Mouse (Mus musculus): ENCODE data around the gene Cgnl1. TPM values are rescaled to one million over a fixed set of nuclear protein-coding genes. Genes with fewer than 3 reads are reported as not detected.

Cgnl1 gene
- polyA plus RNA-seq, 1 experiment, result 3.9 TPM

DNA sequence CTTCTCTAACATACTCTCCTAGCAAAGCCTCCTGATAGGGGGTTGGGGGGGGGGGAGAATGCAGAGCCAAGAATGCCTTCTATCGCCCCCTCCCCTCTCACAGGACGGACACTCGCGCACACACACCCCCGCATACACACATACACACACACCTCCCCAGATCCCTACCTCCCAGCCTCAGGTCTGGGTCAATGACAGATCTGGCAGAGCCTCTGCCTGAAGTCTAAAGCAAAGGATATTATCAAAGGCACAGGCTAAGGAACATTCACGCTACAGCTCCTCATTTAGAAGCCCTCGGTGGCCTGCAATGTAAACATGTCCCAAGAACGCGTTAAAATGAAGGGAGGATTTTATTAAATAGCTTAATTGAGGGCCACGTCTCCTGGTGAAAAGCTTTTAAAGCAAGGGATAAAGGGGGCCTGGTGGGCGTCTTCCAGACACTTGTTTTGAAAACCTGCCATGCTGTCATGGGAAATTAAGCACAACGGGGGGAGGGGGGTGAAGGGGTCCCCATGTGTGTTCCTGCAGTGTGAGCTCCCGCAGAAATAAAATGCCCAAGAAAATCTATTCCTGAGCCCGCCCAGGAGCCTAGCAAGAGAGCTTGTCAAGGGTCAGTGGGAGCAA lies 10.8 kb downstream of the Cgnl1 start:
- H3K4me3 ChIP-seq (ENCODE audit: extremely low read depth, insufficient read depth, insufficient read length), result no peak overlapping the region
- H3K27ac ChIP-seq (ENCODE audit: insufficient read depth, low read length), result no peak overlapping the region
- WGBS, result 83% methylated on average over 14 of the region's 14 CpGs
- no peak for DNase-seq (ENCODE audit: low read depth in 1 of 2, low spot score in 2 of 2)
- H3K27me3 ChIP-seq (ENCODE audit: control insufficient read depth, insufficient read depth, low read length), result no peaks in the 10 kb centered on the region
- TF ChIP-seq CTCF (IDR thresholded peaks at IDR 0.05; ENCODE audit: extremely low read depth, insufficient read depth, insufficient read length, insufficient replicate concordance), result no peak
- TF ChIP-seq POLR2A (IDR thresholded peaks at IDR 0.05; ENCODE audit: low read depth, low read length), result no peak
- H3K36me3 ChIP-seq (ENCODE audit: control insufficient read depth, insufficient read depth, low read length), result no peaks in the 10 kb centered on the region
- no peaks in the 10 kb centered on the region for H3K4me1 ChIP-seq (ENCODE audit: control insufficient read depth, insufficient read depth, insufficient read length)

DNA sequence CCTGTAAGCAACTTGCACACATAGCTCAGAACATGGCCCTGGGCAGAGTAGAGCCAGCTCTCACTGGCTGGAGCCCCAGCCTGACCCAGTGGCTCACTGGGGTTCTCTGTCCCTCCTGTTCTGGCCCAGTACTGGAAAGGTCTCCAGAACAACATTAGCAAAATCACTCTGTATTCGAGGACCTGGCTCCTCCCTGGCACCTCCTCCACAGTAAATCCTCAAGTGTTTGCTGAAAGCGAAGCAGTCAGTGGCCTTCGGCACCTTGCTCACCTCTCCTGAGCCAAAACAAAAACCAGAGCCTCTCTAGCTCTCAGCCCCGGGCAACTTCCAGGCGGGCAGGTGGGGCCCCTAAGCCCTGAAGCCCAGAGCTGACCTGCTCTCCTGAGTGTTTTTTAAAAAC lies 11.5 kb downstream of the Cgnl1 start:
- DNase-seq (ENCODE audit: low read depth in 1 of 2, low spot score in 2 of 2), result no peak
- no peaks in the 10 kb centered on the region for H3K4me1 ChIP-seq (ENCODE audit: control insufficient read depth, insufficient read depth, insufficient read length)
- H3K4me3 ChIP-seq (ENCODE audit: extremely low read depth, insufficient read depth, insufficient read length), result no peak overlapping the region
- no peaks in the 10 kb centered on the region for H3K36me3 ChIP-seq (ENCODE audit: control insufficient read depth, insufficient read depth, low read length)
- WGBS, result 81% methylated on average over 5 of the region's 5 CpGs
- no peaks in the 10 kb centered on the region for H3K27me3 ChIP-seq (ENCODE audit: control insufficient read depth, insufficient read depth, low read length)
- no peak for TF ChIP-seq POLR2A (IDR thresholded peaks at IDR 0.05; ENCODE audit: low read depth, low read length)
- TF ChIP-seq CTCF (IDR thresholded peaks at IDR 0.05; ENCODE audit: extremely low read depth, insufficient read depth, insufficient read length, insufficient replicate concordance), result no peak
- H3K27ac ChIP-seq (ENCODE audit: insufficient read depth, low read length), result no peak overlapping the region

DNA sequence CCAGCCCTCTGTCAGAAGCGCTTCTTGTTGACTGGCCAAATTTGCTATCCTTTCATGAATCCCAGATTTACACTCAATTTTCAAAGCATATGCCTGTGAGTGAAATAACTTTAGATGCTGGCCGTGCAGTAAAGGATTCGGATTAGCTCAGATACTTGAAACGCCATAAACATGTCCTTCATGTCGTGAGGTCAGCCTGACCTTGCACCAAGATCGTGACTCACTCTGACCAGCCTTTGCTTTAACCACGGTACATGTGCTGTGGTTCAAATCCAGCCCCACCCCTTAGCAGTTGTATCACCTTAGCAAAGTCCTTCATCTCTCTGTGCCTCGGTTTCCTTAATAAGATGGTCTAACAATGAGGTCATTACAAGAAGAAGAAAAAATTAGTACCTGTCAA lies 14.0 kb downstream of the Cgnl1 start:
- H3K36me3 ChIP-seq (ENCODE audit: control insufficient read depth, insufficient read depth, low read length), result no peaks in the 10 kb centered on the region
- DNase-seq (ENCODE audit: low read depth in 1 of 2, low spot score in 2 of 2), result no peak
- H3K27ac ChIP-seq (ENCODE audit: insufficient read depth, low read length), result no peak overlapping the region
- no peak overlapping the region for H3K4me3 ChIP-seq (ENCODE audit: extremely low read depth, insufficient read depth, insufficient read length)
- 77% methylated on average over 8 of the region's 8 CpGs for WGBS
- no peak for TF ChIP-seq CTCF (IDR thresholded peaks at IDR 0.05; ENCODE audit: extremely low read depth, insufficient read depth, insufficient read length, insufficient replicate concordance)
- TF ChIP-seq POLR2A (IDR thresholded peaks at IDR 0.05; ENCODE audit: low read depth, low read length), result no peak
- H3K27me3 ChIP-seq (ENCODE audit: control insufficient read depth, insufficient read depth, low read length), result no peaks in the 10 kb centered on the region
- H3K4me1 ChIP-seq (ENCODE audit: control insufficient read depth, insufficient read depth, insufficient read length), result no peaks in the 10 kb centered on the region

DNA sequence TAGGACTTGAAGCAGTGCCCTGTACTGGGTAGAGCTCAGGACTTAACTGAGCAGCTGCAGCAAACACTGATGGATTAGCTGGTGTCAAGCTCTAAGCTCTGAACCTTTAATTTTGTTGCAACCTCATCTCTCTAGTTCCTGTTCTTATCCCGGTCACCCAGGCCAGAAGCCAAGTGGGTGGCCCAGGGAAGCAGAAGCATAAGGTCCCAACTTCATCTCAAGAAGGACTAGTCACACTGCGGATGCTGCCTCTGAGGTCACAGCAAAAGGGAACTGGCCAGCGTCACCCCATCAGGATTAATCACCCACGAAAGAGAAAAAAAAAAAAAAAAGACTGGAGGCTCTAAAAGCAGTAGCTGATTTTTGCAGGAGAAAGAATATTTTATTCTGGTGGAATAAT lies 14.5 kb downstream of the Cgnl1 start:
- TF ChIP-seq CTCF (IDR thresholded peaks at IDR 0.05; ENCODE audit: extremely low read depth, insufficient read depth, insufficient read length, insufficient replicate concordance) (no peak), POLR2A (IDR thresholded peaks at IDR 0.05; ENCODE audit: low read depth, low read length) (no peak)
- DNase-seq (ENCODE audit: low read depth in 1 of 2, low spot score in 2 of 2), result no peak

DNA sequence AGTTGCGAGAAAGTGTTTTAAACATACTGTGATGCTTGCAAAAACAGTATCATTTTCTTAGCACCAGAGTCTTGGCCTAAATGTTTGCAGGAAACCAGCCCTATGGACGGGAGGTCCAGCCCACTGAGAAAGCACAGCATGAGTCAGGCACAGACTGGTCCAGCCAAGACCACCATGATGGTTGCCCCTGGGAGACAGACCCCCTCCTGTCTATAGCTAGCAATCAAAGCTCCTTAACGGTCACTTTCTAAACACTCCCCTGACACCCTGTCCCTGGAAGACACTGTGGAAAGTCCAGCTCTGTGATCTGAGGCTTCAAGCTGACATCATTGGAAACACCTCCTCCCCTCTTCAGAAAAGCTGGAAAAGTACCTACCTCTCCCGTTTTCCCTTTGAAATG lies 17.4 kb downstream of the Cgnl1 start:
- TF ChIP-seq CTCF (IDR thresholded peaks at IDR 0.05; ENCODE audit: extremely low read depth, insufficient read depth, insufficient read length, insufficient replicate concordance) (no peak), POLR2A (IDR thresholded peaks at IDR 0.05; ENCODE audit: low read depth, low read length) (no peak)
- no peak overlapping the region for H3K4me3 ChIP-seq (ENCODE audit: extremely low read depth, insufficient read depth, insufficient read length)
- H3K27ac ChIP-seq (ENCODE audit: insufficient read depth, low read length), result no peak overlapping the region
- H3K36me3 ChIP-seq (ENCODE audit: control insufficient read depth, insufficient read depth, low read length), result no peaks in the 10 kb centered on the region
- H3K27me3 ChIP-seq (ENCODE audit: control insufficient read depth, insufficient read depth, low read length), result no peaks in the 10 kb centered on the region
- 86% methylated on average over 4 of the region's 4 CpGs for WGBS
- no peak for DNase-seq (ENCODE audit: low read depth in 1 of 2, low spot score in 2 of 2)
- H3K4me1 ChIP-seq (ENCODE audit: control insufficient read depth, insufficient read depth, insufficient read length), result no peaks in the 10 kb centered on the region

More for the DNA sequence above, 14.5 kb downstream of the Cgnl1 start:
- Histone ChIP-seq H3K27ac (ENCODE audit: insufficient read depth, low read length) (no peak overlapping the region), H3K4me1 (ENCODE audit: control insufficient read depth, insufficient read depth, insufficient read length) (no peaks in the 10 kb centered on the region), H3K36me3 (ENCODE audit: control insufficient read depth, insufficient read depth, low read length) (no peaks in the 10 kb centered on the region), H3K27me3 (ENCODE audit: control insufficient read depth, insufficient read depth, low read length) (no peaks in the 10 kb centered on the region), H3K4me3 (ENCODE audit: extremely low read depth, insufficient read depth, insufficient read length) (no peak overlapping the region)
- 23% methylated on average over 4 of the region's 4 CpGs for WGBS

DNA sequence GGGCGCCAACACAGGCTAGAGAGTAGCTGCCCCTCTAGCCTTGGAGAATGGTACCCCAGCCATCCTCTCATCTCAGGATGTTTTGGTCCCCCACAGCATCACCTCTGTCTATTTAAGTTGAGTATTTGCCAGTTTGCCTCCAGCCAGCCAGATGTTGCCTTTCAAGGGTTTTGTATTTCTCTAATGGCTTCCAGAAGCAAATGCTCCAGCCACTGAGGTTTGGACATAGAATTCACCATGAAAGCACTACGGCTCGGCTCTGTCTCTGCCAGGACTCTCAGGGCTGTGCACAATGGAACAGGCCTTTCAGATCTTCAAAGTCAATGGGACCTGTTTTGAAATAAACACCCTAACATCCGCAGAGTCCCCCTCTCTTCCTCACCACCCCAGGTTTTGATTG lies 17.9 kb downstream of the Cgnl1 start:
- Histone ChIP-seq H3K27ac (ENCODE audit: insufficient read depth, low read length) (no peak overlapping the region), H3K4me1 (ENCODE audit: control insufficient read depth, insufficient read depth, insufficient read length) (no peaks in the 10 kb centered on the region), H3K36me3 (ENCODE audit: control insufficient read depth, insufficient read depth, low read length) (no peaks in the 10 kb centered on the region), H3K27me3 (ENCODE audit: control insufficient read depth, insufficient read depth, low read length) (no peaks in the 10 kb centered on the region), H3K4me3 (ENCODE audit: extremely low read depth, insufficient read depth, insufficient read length) (no peak overlapping the region)
- TF ChIP-seq POLR2A (IDR thresholded peaks at IDR 0.05; ENCODE audit: low read depth, low read length) (no peak), CTCF (IDR thresholded peaks at IDR 0.05; ENCODE audit: extremely low read depth, insufficient read depth, insufficient read length, insufficient replicate concordance) (no peak)
- WGBS, result 83% methylated on average over 4 of the region's 4 CpGs
- no peak for DNase-seq (ENCODE audit: low read depth in 1 of 2, low spot score in 2 of 2)

DNA sequence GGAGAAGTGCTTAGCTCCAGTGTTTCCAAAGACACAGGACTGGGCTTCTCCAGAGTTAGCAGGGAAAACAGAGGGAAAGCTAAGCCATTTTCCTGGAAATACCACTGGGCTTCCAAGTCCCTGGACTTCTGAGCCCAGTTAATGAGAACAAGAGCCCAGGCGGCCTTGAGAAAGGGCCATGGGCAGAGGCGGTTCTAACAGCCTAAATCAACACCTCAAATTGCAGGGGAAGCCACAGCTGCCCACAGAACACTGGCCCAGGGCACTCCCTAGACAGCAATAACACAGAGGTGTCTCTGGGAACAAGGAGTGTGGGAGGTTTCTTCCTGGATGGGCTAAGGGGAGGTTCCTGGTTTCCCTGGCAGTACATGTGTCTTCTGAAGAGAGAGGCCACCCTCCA lies 18.3 kb downstream of the Cgnl1 start:
- H3K27ac ChIP-seq (ENCODE audit: insufficient read depth, low read length), result no peak overlapping the region
- no peak overlapping the region for H3K4me3 ChIP-seq (ENCODE audit: extremely low read depth, insufficient read depth, insufficient read length)
- H3K36me3 ChIP-seq (ENCODE audit: control insufficient read depth, insufficient read depth, low read length), result no peaks in the 10 kb centered on the region
- H3K27me3 ChIP-seq (ENCODE audit: control insufficient read depth, insufficient read depth, low read length), result no peaks in the 10 kb centered on the region
- DNase-seq (ENCODE audit: low read depth in 1 of 2, low spot score in 2 of 2), result no peak
- WGBS, result 68% methylated on average over 2 of the region's 2 CpGs
- TF ChIP-seq POLR2A (IDR thresholded peaks at IDR 0.05; ENCODE audit: low read depth, low read length) (no peak), CTCF (IDR thresholded peaks at IDR 0.05; ENCODE audit: extremely low read depth, insufficient read depth, insufficient read length, insufficient replicate concordance) (no peak)
- H3K4me1 ChIP-seq (ENCODE audit: control insufficient read depth, insufficient read depth, insufficient read length), result no peaks in the 10 kb centered on the region

All from spleen, adult 2 months (tissue).